Mouse (Mus musculus) heart, postnatal 25 days (tissue): ENCODE data around the gene Hlx. TPM values are rescaled to one million over a fixed set of nuclear protein-coding genes. Genes with fewer than 3 reads are reported as not detected.

Source experiments
- total RNA-seq, 2 experiments: library from RNA; stranded (reverse); gene quantifications; 2 replicates each; pipeline ENCODE4 v1.2.3; 2021

Hlx gene
- total RNA-seq, 2 experiments from 2014 or later: 12.2 to 15.0 TPM

Other genes starting within 250 kb of the Hlx start
- not detected for gene Marc1, start 78.7 kb upstream of the Hlx start, total RNA-seq
- gene Marc2, start 113.8 kb upstream of the Hlx start, total RNA-seq: 100 to 1,000 TPM; 106 to 111 TPM
- 10 to 100 TPM; 17.4 to 18.0 TPM for gene C130074G19Rik, start 150.6 kb upstream of the Hlx start, total RNA-seq